Mouse (Mus musculus): ENCODE measurements around the gene Gm1330.
"Not testable (repeated sequence)": the region's sequence is repeated elsewhere in the genome, so short reads cannot be mapped to it uniquely, and the experiment has no call there.

Gm1330 gene

GRCm38 (mm10) chr2:149003151-149003550 is at the start of gene Gm1330:
TSS of gene Gm1330 (minus strand) at chr2:149003251.
- DNase-seq (ENCODE audit: low spot score), result no peak

DNA sequence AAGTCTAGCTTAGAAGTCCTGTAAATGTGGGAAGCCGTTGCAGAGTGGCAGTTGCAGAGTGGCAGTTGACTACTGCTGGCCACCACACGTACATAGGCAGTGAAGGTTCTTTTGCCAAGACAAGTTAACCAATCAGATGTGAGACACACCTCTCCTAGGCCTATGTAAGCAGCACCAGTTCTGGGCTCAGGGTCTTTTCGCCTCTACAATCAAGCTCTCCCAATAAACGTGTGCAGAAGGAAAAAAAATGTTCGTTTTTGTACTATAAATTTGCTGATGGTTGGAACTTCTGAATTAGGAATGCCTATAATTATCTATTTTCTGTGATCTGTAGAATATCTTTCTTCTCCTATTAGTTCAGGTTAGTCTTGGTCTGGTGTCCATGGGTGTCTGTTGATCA is 14.1 kb upstream of the Gm1330 start, which contains the start of gene Gm10750:
Gm10750 (minus strand) TSS at position 101 of the 400 bp plus-strand sequence.
- DNase-seq (ENCODE audit: low spot score), result not testable (repeated sequence)

DNA sequence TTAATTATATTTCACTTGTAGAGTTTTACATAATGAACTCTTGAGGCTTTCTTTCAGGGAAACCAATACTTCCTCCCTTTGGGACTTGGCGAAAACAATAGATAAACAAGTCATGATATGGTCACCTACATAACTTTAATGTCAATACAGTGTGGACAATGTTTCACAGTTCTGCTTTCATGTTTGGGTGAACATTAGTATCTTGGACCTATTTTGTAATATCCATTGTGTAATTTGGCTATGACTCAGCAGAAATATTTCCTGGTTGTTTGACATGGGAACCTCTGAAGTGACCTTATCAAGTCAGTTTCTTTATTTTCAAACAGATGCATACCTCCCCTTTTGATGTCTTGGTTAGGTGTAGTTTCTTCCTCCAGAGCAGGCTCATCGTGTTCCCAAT is 1.8 kb upstream of the Gm1330 start:
- DNase-seq (ENCODE audit: low spot score), result no peak

DNA sequence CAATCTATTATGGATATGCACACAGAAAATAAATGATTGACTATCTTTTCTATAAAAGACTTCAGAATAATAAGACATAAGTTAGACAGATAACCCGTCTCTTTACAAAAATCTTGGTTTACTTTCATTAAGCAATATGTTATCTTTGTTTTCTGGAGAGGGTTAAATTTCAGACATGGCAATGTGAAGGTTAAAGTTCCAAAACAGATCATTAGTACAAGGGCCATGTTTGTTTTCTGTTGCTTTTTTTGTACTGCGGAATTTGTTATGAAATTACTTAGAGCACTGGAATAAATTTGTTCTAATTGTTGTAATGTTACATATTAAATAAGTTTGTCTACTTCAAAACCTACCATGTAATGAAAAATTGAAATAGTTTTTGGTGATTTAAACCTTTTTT is 7.9 kb downstream of the Gm1330 start:
- no peak for DNase-seq (ENCODE audit: low spot score)
